Mouse (Mus musculus) intestine, embryonic 14.5 days (tissue): ENCODE results near the gene Pomgnt1. TPM values are rescaled to one million over a fixed set of nuclear protein-coding genes. Genes with fewer than 3 reads are reported as not detected.

Experiments
- ATAC-seq: fragments of 200-750 bp; cut with Nextera tagmentation; replicated peaks from 2 replicates; pipeline ENCODE4 v1.8.0; 2017; ENCODE audit warnings: low read depth, moderate number of reproducible peaks, moderate TSS enrichment, moderate library complexity; ENCODE audit not compliant: low FRiP score, low TSS enrichment
- DNase-seq: peaks from one replicate; pipeline ENCODE4 v3.0.0-alpha.2; 2018; ENCODE audit warnings: low spot score
- H3K27ac ChIP-seq: fragments of 300-500 bp; sonication (generic); 2 replicates; pipeline ENCODE4 v1.5.1; 2014; ENCODE audit warnings: low read depth, mild to moderate bottlenecking, control low read depth
- H3K27me3 ChIP-seq: fragments of 300-500 bp; sonication (generic); replicated peaks from 2 replicates; pipeline ENCODE4 v1.6.1; 2014; ENCODE audit warnings: low read length, control low read depth; ENCODE audit not compliant: control insufficient read depth, insufficient read depth
- H3K36me3 ChIP-seq: fragments of 300-500 bp; sonication (generic); 2 replicates; pipeline ENCODE4 v1.6.1; 2014; ENCODE audit warnings: low read length, control low read depth; ENCODE audit not compliant: control insufficient read depth, insufficient read depth
- H3K4me1 ChIP-seq: fragments of 300-500 bp; sonication (generic); replicated peaks from 2 replicates; pipeline ENCODE4 v1.6.1; 2014; ENCODE audit warnings: low read length, control low read depth, mixed read lengths; ENCODE audit not compliant: control insufficient read depth, insufficient read depth
- H3K4me2 ChIP-seq: fragments of 300-500 bp; sonication (generic); 2 replicates; pipeline ENCODE4 v1.6.1; 2014; ENCODE audit warnings: low read length
- H3K4me3 ChIP-seq: fragments of 300-500 bp; sonication (generic); 2 replicates; pipeline ENCODE4 v1.5.1; 2014; ENCODE audit warnings: low read depth, low read length, control low read depth, mixed read lengths
- H3K9ac ChIP-seq: fragments of 300-500 bp; sonication (generic); 2 replicates; pipeline ENCODE4 v1.6.1; 2014; ENCODE audit warnings: mild to moderate bottlenecking, low read length
- H3K9me3 ChIP-seq: fragments of 300-500 bp; sonication (generic); 2 replicates; pipeline ENCODE4 v1.6.1; 2016; ENCODE audit warnings: low read length, control low read depth; ENCODE audit not compliant: control insufficient read depth
- WGBS: fragments of 180-500 bp; shearing (Covaris S2); extraction: QIAGEN DNeasy Blood & Tissue Kit; methylation state at CpG from one replicate; pipeline ENCODE4 v1.1.7; 2014; 5-methylcytosine and 5-hydroxymethylcytosine counted together
- polyA plus RNA-seq: library from polyadenylated mRNA; unstranded; fragments of >200 nt; fragmentation: Nextera tagmentation; extraction: Ambion mirVana; gene quantifications from 2 replicates; pipeline ENCODE4 v1.2.1, GENCODE M21; 2014

Gene Pomgnt1
- polyA plus RNA-seq, 1 experiment from 2014 or later = 53.7 TPM

DNA sequence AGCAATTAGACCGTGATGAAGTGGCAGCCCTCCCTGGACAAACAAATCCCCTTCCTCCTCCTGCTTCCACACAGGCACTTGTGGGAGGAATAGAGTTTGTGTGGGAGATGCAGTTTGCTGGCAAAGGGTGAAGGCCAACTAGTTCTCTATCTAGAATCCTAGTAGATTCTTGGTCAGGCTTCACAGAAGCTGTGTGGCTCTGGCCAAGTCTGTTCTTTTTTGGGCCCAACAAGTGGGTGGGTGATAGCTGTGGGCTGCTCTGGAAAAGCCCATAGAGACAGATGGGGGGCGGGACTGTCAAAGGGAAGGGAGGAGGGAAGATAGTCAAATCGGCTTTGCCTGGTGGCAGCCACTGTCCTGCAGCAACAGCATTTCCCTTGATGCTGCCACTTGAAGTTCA, 37.1 kb downstream of the Pomgnt1 start:
- Histone ChIP-seq H3K9me3 (no peaks in the 10 kb centered on the region), H3K4me2 (no peak overlapping the region), H3K27me3 (no peaks in the 10 kb centered on the region), H3K4me3 (no peak overlapping the region), H3K9ac (no peak overlapping the region), H3K36me3 (peaks cover 59% of the 10 kb centered on the region), H3K4me1 (no peaks in the 10 kb centered on the region), H3K27ac (no peak overlapping the region)
- WGBS = 91% methylated on average over 3 of the region's 3 CpGs
- DNase-seq (no peak), ATAC-seq (no peak)

GRCm38 (mm10) chr4:116162142-116162541, 38.5 kb downstream of the Pomgnt1 start:
- ATAC-seq = no peak
- Histone ChIP-seq H3K9me3 (no peaks in the 10 kb centered on the region), H3K4me3 (no peak overlapping the region), H3K27ac (no peak overlapping the region), H3K4me1 (no peaks in the 10 kb centered on the region), H3K27me3 (no peaks in the 10 kb centered on the region), H3K4me2 (no peak overlapping the region), H3K9ac (no peak overlapping the region), H3K36me3 (peaks cover 45% of the 10 kb centered on the region)
- no peak for DNase-seq
- WGBS = 76% methylated on average over 4 of the region's 4 CpGs

- H3K9me3 ChIP-seq = no peaks in the 10 kb centered on the region
- H3K27ac ChIP-seq = peak overlapping the region; percentile 14; the same call in 1 of the 2 replicates
- peaks cover 18% of the 10 kb centered on the region; the same call in 1 of the 2 replicates for H3K36me3 ChIP-seq
- DNase-seq (no peak), ATAC-seq (no peak)
- no peaks in the 10 kb centered on the region for H3K27me3 ChIP-seq
- no peak overlapping the region for H3K4me2 ChIP-seq
- H3K4me1 ChIP-seq = no peaks in the 10 kb centered on the region
- no peak overlapping the region for H3K4me3 ChIP-seq
- WGBS = 68% methylated on average over 2 of the region's 2 CpGs
- no peak overlapping the region for H3K9ac ChIP-seq
Measured at GRCm38 (mm10) chr4:116164759-116165554, 41.3 kb downstream of the Pomgnt1 start.

GRCm38 (mm10) chr4:116165708-116166407, 42.2 kb downstream of the Pomgnt1 start:
- WGBS = 33% methylated on average over 8 of the region's 8 CpGs
- no peaks in the 10 kb centered on the region for H3K4me1 ChIP-seq
- no peak for DNase-seq
- ATAC-seq = 0 out of 2 replicates have a peak, but pooled peaks have one; percentile 20
- no peak overlapping the region for H3K4me3 ChIP-seq
- H3K9ac ChIP-seq = no peak overlapping the region
- no peaks in the 10 kb centered on the region for H3K9me3 ChIP-seq
- H3K27ac ChIP-seq = peak overlapping the region; percentile 14; the same call in 1 of the 2 replicates
- H3K36me3 ChIP-seq = 0 out of 2 replicates have a peak, but pooled peaks cover 11% of the 10 kb centered on the region
- 0 out of 2 replicates have a peak overlapping the region, but pooled peaks have one; percentile 8 for H3K4me2 ChIP-seq
- no peaks in the 10 kb centered on the region for H3K27me3 ChIP-seq

DNA sequence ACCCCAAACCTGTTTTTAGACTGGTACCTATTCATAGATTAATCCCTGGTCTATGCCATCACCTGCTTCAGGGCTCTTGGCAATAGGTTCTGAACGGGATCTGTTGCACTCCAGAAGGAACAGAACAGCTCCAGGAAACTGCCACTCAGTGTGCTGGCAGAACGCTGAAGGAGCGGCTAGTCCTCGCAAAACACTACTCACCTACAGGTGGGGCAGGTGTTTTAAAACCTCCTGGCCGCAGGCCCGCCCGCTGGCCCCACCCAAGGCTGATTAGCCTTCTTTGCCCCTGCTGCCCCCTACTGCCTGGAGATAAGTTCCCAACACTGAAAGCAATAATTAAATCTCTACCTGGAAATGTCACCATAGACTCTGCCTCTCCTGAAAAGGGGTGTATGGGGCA, 43.8 kb downstream of the Pomgnt1 start, which contains the start of gene Tspan1:
Tspan1 (minus strand) TSS at position 198 of the 400 bp plus-strand sequence.
- Histone ChIP-seq H3K9ac (no peak within 1 kb of the TSS), H3K4me1 (no peaks in the 10 kb centered on the region), H3K36me3 (no peaks in the 10 kb centered on the region), H3K4me3 (no peak within 1 kb of the TSS), H3K9me3 (no peaks in the 10 kb centered on the region), H3K4me2 (no peak within 1 kb of the TSS; the same call in 1 of the 2 replicates), H3K27ac (no peak within 1 kb of the TSS), H3K27me3 (no peaks in the 10 kb centered on the region)
- DNase-seq = no peak
- ATAC-seq = no peak; the same call in 1 of the 2 replicates
- 21% methylated on average over 7 of the region's 7 CpGs for WGBS

GRCm38 (mm10) chr4:116168617-116169352, 45.1 kb downstream of the Pomgnt1 start:
- no peaks in the 10 kb centered on the region for H3K4me1 ChIP-seq
- H3K9ac ChIP-seq = no peak overlapping the region
- ATAC-seq (peak; percentile 40; the same call in 1 of the 2 replicates), DNase-seq (peak; percentile 83)
- no peak overlapping the region for H3K4me2 ChIP-seq
- H3K27me3 ChIP-seq = no peaks in the 10 kb centered on the region
- H3K27ac ChIP-seq = no peak overlapping the region
- H3K9me3 ChIP-seq = no peaks in the 10 kb centered on the region
- no peak overlapping the region for H3K4me3 ChIP-seq
- no peaks in the 10 kb centered on the region for H3K36me3 ChIP-seq
- WGBS = 82% methylated on average over 7 of the region's 8 CpGs

GRCm38 (mm10) chr4:116169353-116169672, 45.7 kb downstream of the Pomgnt1 start:
- no peak for ATAC-seq
- Histone ChIP-seq H3K27ac (no peak overlapping the region), H3K36me3 (no peaks in the 10 kb centered on the region), H3K27me3 (no peaks in the 10 kb centered on the region), H3K4me1 (peaks cover 1% of the 10 kb centered on the region; the same call in 1 of the 2 replicates), H3K9me3 (no peaks in the 10 kb centered on the region), H3K4me2 (no peak overlapping the region), H3K9ac (no peak overlapping the region), H3K4me3 (no peak overlapping the region)
- WGBS = 78% methylated on average over 3 of the region's 3 CpGs
- no peak for DNase-seq

DNA sequence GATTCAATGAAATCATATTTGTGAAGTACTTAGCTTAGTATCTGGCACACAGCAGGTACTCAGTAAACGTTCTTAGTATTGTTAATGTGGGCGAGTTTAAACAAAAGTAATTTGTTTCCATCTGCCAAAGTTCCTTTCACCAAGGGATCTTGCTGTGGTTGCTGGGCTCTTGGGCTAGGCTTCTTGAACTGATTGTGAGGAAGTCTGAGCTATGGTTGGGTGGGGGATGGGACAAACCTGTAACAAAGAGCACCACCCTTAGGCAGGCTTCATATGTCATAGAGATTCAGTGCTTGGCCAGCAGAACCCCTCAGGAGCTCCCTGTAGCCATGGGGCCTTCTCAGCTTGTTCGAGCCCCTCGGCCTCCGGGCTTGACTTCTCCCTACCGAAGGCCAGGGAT, 49.4 kb downstream of the Pomgnt1 start, which contains the start of the genes 1700042G07Rik and Gm49337:
1700042G07Rik (plus strand) TSS at position 301 of the 400 bp plus-strand sequence.
Gm49337 (plus strand) TSS at position 313 of the 400 bp plus-strand sequence.
- H3K36me3 ChIP-seq = no peaks in the 10 kb centered on the region
- ATAC-seq (no peak), DNase-seq (no peak)
- no peak within 1 kb of the TSS for H3K9ac ChIP-seq
- H3K4me1 ChIP-seq = peaks cover 28% of the 10 kb centered on the region
- 87% methylated on average over 6 of the region's 6 CpGs for WGBS
- no peak within 1 kb of the TSS for H3K4me3 ChIP-seq
- no peaks in the 10 kb centered on the region for H3K9me3 ChIP-seq
- H3K4me2 ChIP-seq = no peak within 1 kb of the TSS
- H3K27ac ChIP-seq = no peak within 1 kb of the TSS
- no peaks in the 10 kb centered on the region for H3K27me3 ChIP-seq
